Mouse (Mus musculus): ENCODE results near the gene Tm9sf2. TPM values are rescaled to one million over a fixed set of nuclear protein-coding genes. Genes with fewer than 3 reads are reported as not detected.

The Tm9sf2 gene
- polyA plus RNA-seq, 1 experiment from 2014 or later, result 120 TPM

GRCm38 (mm10) chr14:122105391-122106285, 1.2 kb upstream of the Tm9sf2 start:
- H3K9me3 ChIP-seq, result no peaks in the 10 kb centered on the region
- DNase-seq (ENCODE audit: low spot score), result no peak
- peak overlapping the region; percentile 90 for H3K27ac ChIP-seq (replicated peaks)
- H3K4me1 ChIP-seq, result peaks cover 40% of the 10 kb centered on the region
- 64% methylated on average over 16 of the region's 16 CpGs for WGBS
- peak overlapping the region; percentile 93 for H3K4me3 ChIP-seq
- no peaks in the 10 kb centered on the region for H3K27me3 ChIP-seq (replicated peaks; ENCODE audit: low read depth, poor library complexity, severe bottlenecking)
- peaks cover 3% of the 10 kb centered on the region for H3K36me3 ChIP-seq (replicated peaks)

GRCm38 (mm10) chr14:122107481-122108214, 810 bp downstream of the Tm9sf2 start:
- peaks cover 40% of the 10 kb centered on the region for H3K4me1 ChIP-seq
- peak overlapping the region; percentile 93 for H3K4me3 ChIP-seq
- WGBS, result 5% methylated on average over 44 of the region's 44 CpGs
- peaks cover 23% of the 10 kb centered on the region for H3K36me3 ChIP-seq (replicated peaks)
- H3K27me3 ChIP-seq (replicated peaks; ENCODE audit: low read depth, poor library complexity, severe bottlenecking), result no peaks in the 10 kb centered on the region
- peak overlapping the region; percentile 97 for H3K27ac ChIP-seq (replicated peaks)
- H3K9me3 ChIP-seq, result no peaks in the 10 kb centered on the region
- no peak for DNase-seq (ENCODE audit: low spot score)

GRCm38 (mm10) chr14:122111681-122112080, 4.8 kb downstream of the Tm9sf2 start:
- Histone ChIP-seq H3K4me1 (peaks cover 20% of the 10 kb centered on the region), H3K36me3 (replicated peaks) (peaks cover 31% of the 10 kb centered on the region), H3K27ac (replicated peaks) (no peak overlapping the region), H3K9me3 (no peaks in the 10 kb centered on the region), H3K4me3 (no peak overlapping the region), H3K27me3 (replicated peaks; ENCODE audit: low read depth, poor library complexity, severe bottlenecking) (no peaks in the 10 kb centered on the region)
- DNase-seq (ENCODE audit: low spot score), result no peak
- WGBS, result 90% methylated on average over 2 of the region's 2 CpGs

- no peak for DNase-seq (ENCODE audit: low spot score)
- Histone ChIP-seq H3K27me3 (replicated peaks; ENCODE audit: low read depth, poor library complexity, severe bottlenecking) (no peaks in the 10 kb centered on the region), H3K36me3 (replicated peaks) (peaks cover 31% of the 10 kb centered on the region), H3K4me3 (no peak overlapping the region), H3K27ac (replicated peaks) (no peak overlapping the region), H3K9me3 (no peaks in the 10 kb centered on the region), H3K4me1 (peaks cover 20% of the 10 kb centered on the region)
- 89% methylated on average over 5 of the region's 5 CpGs for WGBS
Measured at GRCm38 (mm10) chr14:122112311-122112710, 5.5 kb downstream of the Tm9sf2 start.

- Histone ChIP-seq H3K27ac (replicated peaks) (no peak overlapping the region), H3K36me3 (replicated peaks) (peaks cover 33% of the 10 kb centered on the region), H3K4me1 (no peaks in the 10 kb centered on the region), H3K9me3 (no peaks in the 10 kb centered on the region), H3K27me3 (replicated peaks; ENCODE audit: low read depth, poor library complexity, severe bottlenecking) (no peaks in the 10 kb centered on the region), H3K4me3 (no peak overlapping the region)
- DNase-seq (ENCODE audit: low spot score), result no peak
- 96% methylated on average over 1 of the region's 1 CpGs for WGBS
Measured at GRCm38 (mm10) chr14:122116200-122116599, 9.4 kb downstream of the Tm9sf2 start.

GRCm38 (mm10) chr14:122130111-122130797, 23.4 kb downstream of the Tm9sf2 start:
- Histone ChIP-seq H3K4me3 (no peak overlapping the region), H3K27me3 (replicated peaks; ENCODE audit: low read depth, poor library complexity, severe bottlenecking) (no peaks in the 10 kb centered on the region), H3K27ac (replicated peaks) (no peak overlapping the region), H3K36me3 (replicated peaks) (peaks cover 74% of the 10 kb centered on the region), H3K4me1 (no peaks in the 10 kb centered on the region), H3K9me3 (no peaks in the 10 kb centered on the region)
- DNase-seq (ENCODE audit: low spot score), result no peak
- WGBS, result 91% methylated on average over 5 of the region's 5 CpGs

- Histone ChIP-seq H3K4me3 (no peak overlapping the region), H3K4me1 (no peaks in the 10 kb centered on the region), H3K9me3 (no peaks in the 10 kb centered on the region), H3K27me3 (replicated peaks; ENCODE audit: low read depth, poor library complexity, severe bottlenecking) (no peaks in the 10 kb centered on the region), H3K36me3 (replicated peaks) (peaks cover 65% of the 10 kb centered on the region), H3K27ac (replicated peaks) (no peak overlapping the region)
- 88% methylated on average over 2 of the region's 2 CpGs for WGBS
- DNase-seq (ENCODE audit: low spot score), result no peak
Measured at GRCm38 (mm10) chr14:122131644-122132043, 24.8 kb downstream of the Tm9sf2 start.

- Histone ChIP-seq H3K4me1 (no peaks in the 10 kb centered on the region), H3K4me3 (no peak overlapping the region), H3K27ac (replicated peaks) (no peak overlapping the region), H3K36me3 (replicated peaks) (peaks cover 62% of the 10 kb centered on the region), H3K27me3 (replicated peaks; ENCODE audit: low read depth, poor library complexity, severe bottlenecking) (no peaks in the 10 kb centered on the region), H3K9me3 (no peaks in the 10 kb centered on the region)
- 89% methylated on average over 3 of the region's 3 CpGs for WGBS
- DNase-seq (ENCODE audit: low spot score), result no peak
Measured at GRCm38 (mm10) chr14:122136368-122136928, 29.6 kb downstream of the Tm9sf2 start.

GRCm38 (mm10) chr14:122137234-122137633, 30.4 kb downstream of the Tm9sf2 start:
- no peaks in the 10 kb centered on the region for H3K9me3 ChIP-seq
- WGBS, result 94% methylated on average over 7 of the region's 7 CpGs
- DNase-seq (ENCODE audit: low spot score), result no peak
- H3K4me3 ChIP-seq, result no peak overlapping the region
- H3K27me3 ChIP-seq (replicated peaks; ENCODE audit: low read depth, poor library complexity, severe bottlenecking), result no peaks in the 10 kb centered on the region
- H3K27ac ChIP-seq (replicated peaks), result no peak overlapping the region
- H3K4me1 ChIP-seq, result no peaks in the 10 kb centered on the region
- peaks cover 68% of the 10 kb centered on the region for H3K36me3 ChIP-seq (replicated peaks)

- no peaks in the 10 kb centered on the region for H3K9me3 ChIP-seq
- no peak overlapping the region for H3K27ac ChIP-seq (replicated peaks)
- H3K4me3 ChIP-seq, result no peak overlapping the region
- WGBS, result 83% methylated on average over 1 of the region's 1 CpGs
- no peaks in the 10 kb centered on the region for H3K27me3 ChIP-seq (replicated peaks; ENCODE audit: low read depth, poor library complexity, severe bottlenecking)
- no peak for DNase-seq (ENCODE audit: low spot score)
- no peaks in the 10 kb centered on the region for H3K4me1 ChIP-seq
- peaks cover 80% of the 10 kb centered on the region for H3K36me3 ChIP-seq (replicated peaks)
Measured at GRCm38 (mm10) chr14:122140126-122140525, 33.3 kb downstream of the Tm9sf2 start.

GRCm38 (mm10) chr14:122143585-122144269, 36.9 kb downstream of the Tm9sf2 start:
- no peak for DNase-seq (ENCODE audit: low spot score)
- WGBS, result 94% methylated on average over 4 of the region's 4 CpGs
- no peaks in the 10 kb centered on the region for H3K4me1 ChIP-seq
- peaks cover 94% of the 10 kb centered on the region for H3K36me3 ChIP-seq (replicated peaks)
- no peaks in the 10 kb centered on the region for H3K27me3 ChIP-seq (replicated peaks; ENCODE audit: low read depth, poor library complexity, severe bottlenecking)
- H3K4me3 ChIP-seq, result no peak overlapping the region
- no peak overlapping the region for H3K27ac ChIP-seq (replicated peaks)
- H3K9me3 ChIP-seq, result no peaks in the 10 kb centered on the region

GRCm38 (mm10) chr14:122145374-122145773, 38.5 kb downstream of the Tm9sf2 start:
- no peak for DNase-seq (ENCODE audit: low spot score)
- Histone ChIP-seq H3K36me3 (replicated peaks) (peaks cover 98% of the 10 kb centered on the region), H3K4me3 (no peak overlapping the region), H3K4me1 (no peaks in the 10 kb centered on the region), H3K9me3 (no peaks in the 10 kb centered on the region), H3K27ac (replicated peaks) (no peak overlapping the region), H3K27me3 (replicated peaks; ENCODE audit: low read depth, poor library complexity, severe bottlenecking) (no peaks in the 10 kb centered on the region)
- 72% methylated on average over 1 of the region's 1 CpGs for WGBS
